Mouse (Mus musculus): ENCODE measurements around the gene Phospho2.
A peak's percentile ranks its signal among the peaks of the same experiment; 100 is the strongest.
"Not testable (repeated sequence)": the region's sequence is repeated elsewhere in the genome, so short reads cannot be mapped to it uniquely, and the experiment has no call there.

The Phospho2 gene

GRCm38 (mm10) chr2:69789429-69790069, at the start of gene Phospho2, which contains the start of gene Ccdc173:
Gene Phospho2 (plus strand): TSS chr2:69789623.
Gene Ccdc173 (minus strand): TSS chr2:69789575.
- Histone ChIP-seq H3K36me3 (ENCODE audit: control insufficient read depth, insufficient read depth, low read length, poor library complexity, severe bottlenecking) (peaks cover 2% of the 10 kb centered on the region; the same call in 1 of the 2 replicates), H3K27me3 (ENCODE audit: control insufficient read depth, insufficient read depth, low read length, poor library complexity, severe bottlenecking) (no peaks in the 10 kb centered on the region)
- DNase-seq (ENCODE audit: low read depth, low spot score), result peak; percentile 99

GRCm38 (mm10) chr2:69745091-69745490, 44.3 kb upstream of the Phospho2 start:
- H3K27me3 ChIP-seq (ENCODE audit: control insufficient read depth, insufficient read depth, low read length, poor library complexity, severe bottlenecking), result no peaks in the 10 kb centered on the region
- peaks cover 8% of the 10 kb centered on the region; the same call in 1 of the 2 replicates for H3K36me3 ChIP-seq (ENCODE audit: control insufficient read depth, insufficient read depth, low read length, poor library complexity, severe bottlenecking)
- DNase-seq (ENCODE audit: low read depth, low spot score), result peak; percentile 6

- DNase-seq (ENCODE audit: low read depth, low spot score), result no peak
- Histone ChIP-seq H3K36me3 (ENCODE audit: control insufficient read depth, insufficient read depth, low read length, poor library complexity, severe bottlenecking) (no peaks in the 10 kb centered on the region), H3K27me3 (ENCODE audit: control insufficient read depth, insufficient read depth, low read length, poor library complexity, severe bottlenecking) (no peaks in the 10 kb centered on the region)
Observed at GRCm38 (mm10) chr2:69760980-69761379, 28.4 kb upstream of the Phospho2 start.

DNA sequence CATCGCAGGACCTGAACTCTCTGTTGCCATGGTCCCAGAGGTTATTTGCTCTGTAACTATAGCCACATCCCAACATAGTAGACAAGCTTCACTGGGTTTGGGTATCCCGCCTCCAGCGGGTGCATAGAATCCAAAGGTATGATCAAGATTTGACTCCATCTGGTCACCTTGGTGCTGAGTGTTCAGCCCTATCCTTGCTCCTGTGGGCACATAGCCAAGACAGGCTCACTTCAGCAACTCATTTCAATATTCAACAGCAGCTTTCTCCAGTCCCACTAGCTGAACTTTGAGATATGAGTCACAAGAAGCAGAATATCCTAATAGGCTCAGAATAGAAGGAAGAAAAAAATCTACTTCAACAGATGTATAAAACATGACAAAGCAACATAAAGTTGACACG, 26.1 kb upstream of the Phospho2 start:
- DNase-seq (ENCODE audit: low read depth, low spot score), result no peak
- H3K36me3 ChIP-seq (ENCODE audit: control insufficient read depth, insufficient read depth, low read length, poor library complexity, severe bottlenecking), result no peaks in the 10 kb centered on the region
- H3K27me3 ChIP-seq (ENCODE audit: control insufficient read depth, insufficient read depth, low read length, poor library complexity, severe bottlenecking), result no peaks in the 10 kb centered on the region

DNA sequence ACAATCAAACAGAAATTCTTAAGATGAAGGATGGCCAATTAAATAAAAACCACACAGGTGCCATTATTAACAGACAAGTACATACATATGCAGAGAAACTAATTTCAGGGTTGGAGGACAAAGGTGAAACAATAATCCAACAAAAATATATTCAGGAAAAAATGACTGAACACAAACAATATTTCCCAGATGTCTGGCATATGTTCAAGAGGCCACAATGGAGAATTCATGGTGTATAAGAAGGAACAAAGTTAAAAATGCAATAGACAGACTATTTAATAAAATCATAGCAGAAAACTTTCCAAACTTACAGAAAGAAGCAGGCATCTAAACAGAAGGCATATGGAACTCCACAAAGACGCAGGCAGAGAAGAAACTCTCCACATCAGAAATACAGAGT, 24.7 kb upstream of the Phospho2 start:
- Histone ChIP-seq H3K27me3 (ENCODE audit: control insufficient read depth, insufficient read depth, low read length, poor library complexity, severe bottlenecking) (no peaks in the 10 kb centered on the region), H3K36me3 (ENCODE audit: control insufficient read depth, insufficient read depth, low read length, poor library complexity, severe bottlenecking) (no peaks in the 10 kb centered on the region)
- DNase-seq (ENCODE audit: low read depth, low spot score), result no peak

GRCm38 (mm10) chr2:69773331-69773730, 16.1 kb upstream of the Phospho2 start:
- no peak for DNase-seq (ENCODE audit: low read depth, low spot score)
- Histone ChIP-seq H3K36me3 (ENCODE audit: control insufficient read depth, insufficient read depth, low read length, poor library complexity, severe bottlenecking) (no peaks in the 10 kb centered on the region), H3K27me3 (ENCODE audit: control insufficient read depth, insufficient read depth, low read length, poor library complexity, severe bottlenecking) (no peaks in the 10 kb centered on the region)

DNA sequence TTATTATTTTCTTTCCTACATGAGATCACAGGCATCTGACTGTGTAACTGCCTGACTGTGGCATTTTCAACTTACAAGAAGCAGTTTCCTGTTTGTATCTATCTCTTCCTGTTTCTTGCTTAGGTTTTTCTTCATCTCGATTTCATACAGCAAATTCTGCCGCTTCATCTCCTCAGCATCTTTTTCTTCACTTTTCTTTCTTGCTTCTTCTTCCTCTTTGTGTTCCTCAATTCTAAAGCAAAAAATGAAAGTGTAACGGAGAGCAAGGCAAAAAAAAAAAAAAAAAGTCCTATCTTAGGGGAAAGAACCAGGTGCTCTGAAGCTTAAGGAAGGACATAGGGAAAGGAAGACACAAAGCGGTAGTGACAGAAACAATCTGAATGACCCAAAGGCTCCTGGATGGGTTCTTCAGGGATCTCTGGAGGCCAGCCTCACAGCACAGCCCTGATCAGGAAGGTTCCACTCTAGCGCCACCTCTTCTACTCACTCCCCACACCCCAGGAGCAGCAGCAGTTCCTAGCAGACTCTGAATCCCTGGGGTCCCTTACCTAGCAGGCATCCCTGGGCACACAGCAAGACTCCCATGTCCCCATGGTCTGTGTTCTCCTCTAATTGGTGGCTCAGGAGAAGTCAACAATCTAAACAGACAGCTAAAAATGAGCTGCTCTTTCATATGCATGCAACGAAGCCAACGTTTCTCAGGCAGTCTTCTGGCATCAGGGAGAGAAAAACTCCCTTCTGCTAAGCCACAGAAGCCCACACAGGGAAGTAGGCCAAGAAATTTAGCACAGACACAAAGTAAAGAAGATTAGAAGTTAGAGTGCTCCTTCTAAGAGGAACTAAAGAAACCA, 11.2 kb upstream of the Phospho2 start:
- Histone ChIP-seq H3K36me3 (ENCODE audit: control insufficient read depth, insufficient read depth, low read length, poor library complexity, severe bottlenecking) (no peaks in the 10 kb centered on the region), H3K27me3 (ENCODE audit: control insufficient read depth, insufficient read depth, low read length, poor library complexity, severe bottlenecking) (no peaks in the 10 kb centered on the region)
- peak; percentile 19 for DNase-seq (ENCODE audit: low read depth, low spot score)

DNA sequence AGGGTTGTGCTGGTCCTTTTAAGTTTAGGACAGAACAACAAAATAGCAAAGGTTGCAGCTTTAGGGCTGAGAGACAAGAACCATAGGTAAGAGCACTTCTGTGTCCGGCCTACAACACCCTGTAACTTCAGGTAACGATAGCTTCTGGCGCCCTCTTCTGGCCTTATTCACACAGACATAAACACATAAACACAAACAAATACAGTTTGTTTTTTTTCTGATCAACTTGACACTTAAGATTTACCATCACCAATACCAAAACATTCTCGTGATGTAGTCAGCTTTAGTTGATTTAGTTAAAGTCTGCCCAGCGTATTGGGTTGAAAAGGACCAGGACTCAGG, 10.6 kb upstream of the Phospho2 start:
- Histone ChIP-seq H3K27me3 (ENCODE audit: control insufficient read depth, insufficient read depth, low read length, poor library complexity, severe bottlenecking) (no peaks in the 10 kb centered on the region), H3K36me3 (ENCODE audit: control insufficient read depth, insufficient read depth, low read length, poor library complexity, severe bottlenecking) (no peaks in the 10 kb centered on the region)
- peak; percentile 75 for DNase-seq (ENCODE audit: low read depth, low spot score)

DNA sequence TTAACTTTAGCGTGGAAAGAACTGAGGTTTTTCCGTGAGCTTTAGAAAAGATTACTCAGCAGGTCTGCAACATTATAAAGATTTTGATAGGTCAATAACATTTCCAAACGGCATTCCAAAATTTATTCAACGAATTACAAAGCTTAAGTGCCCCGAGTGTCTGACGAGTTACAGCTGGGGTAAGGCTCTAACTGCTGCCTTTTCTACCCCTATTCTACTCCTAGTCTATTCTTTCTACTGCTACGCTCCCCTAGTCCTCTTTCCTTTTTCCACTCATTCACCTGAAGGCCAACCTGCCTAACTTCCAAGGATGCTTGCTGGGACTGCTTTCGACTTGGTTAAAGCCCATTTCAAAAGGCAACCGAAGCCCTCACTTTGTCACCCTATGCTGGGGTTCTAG, 449 bp upstream of the Phospho2 start:
- Histone ChIP-seq H3K27me3 (ENCODE audit: control insufficient read depth, insufficient read depth, low read length, poor library complexity, severe bottlenecking) (no peaks in the 10 kb centered on the region), H3K36me3 (ENCODE audit: control insufficient read depth, insufficient read depth, low read length, poor library complexity, severe bottlenecking) (peaks cover 2% of the 10 kb centered on the region; the same call in 1 of the 2 replicates)
- DNase-seq (ENCODE audit: low read depth, low spot score), result no peak

GRCm38 (mm10) chr2:69790285-69790684, 862 bp downstream of the Phospho2 start:
- no peaks in the 10 kb centered on the region for H3K27me3 ChIP-seq (ENCODE audit: control insufficient read depth, insufficient read depth, low read length, poor library complexity, severe bottlenecking)
- peak; percentile 88 for DNase-seq (ENCODE audit: low read depth, low spot score)
- H3K36me3 ChIP-seq (ENCODE audit: control insufficient read depth, insufficient read depth, low read length, poor library complexity, severe bottlenecking), result peaks cover 2% of the 10 kb centered on the region; the same call in 1 of the 2 replicates

DNA sequence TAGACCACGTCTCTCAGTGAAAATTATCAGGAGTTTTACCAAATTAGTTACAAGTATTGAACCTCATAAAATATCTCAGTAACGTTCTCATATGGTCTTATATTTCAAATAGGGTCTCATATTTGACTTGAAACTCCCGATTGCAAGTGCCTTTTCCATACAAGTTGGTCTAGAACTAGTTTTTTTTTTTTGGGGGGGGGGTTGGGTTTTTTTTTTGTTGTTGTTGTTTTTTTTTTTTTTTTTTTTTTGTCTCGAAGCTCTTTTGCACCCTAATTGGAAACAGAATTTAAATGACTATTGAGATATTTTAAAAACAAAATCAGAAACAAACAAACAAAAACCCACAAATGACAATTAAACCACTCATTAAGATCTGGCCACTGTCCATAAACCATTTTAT, 1.3 kb downstream of the Phospho2 start:
- H3K27me3 ChIP-seq (ENCODE audit: control insufficient read depth, insufficient read depth, low read length, poor library complexity, severe bottlenecking), result no peaks in the 10 kb centered on the region
- H3K36me3 ChIP-seq (ENCODE audit: control insufficient read depth, insufficient read depth, low read length, poor library complexity, severe bottlenecking), result peaks cover 2% of the 10 kb centered on the region; the same call in 1 of the 2 replicates
- no peak for DNase-seq (ENCODE audit: low read depth, low spot score)

DNA sequence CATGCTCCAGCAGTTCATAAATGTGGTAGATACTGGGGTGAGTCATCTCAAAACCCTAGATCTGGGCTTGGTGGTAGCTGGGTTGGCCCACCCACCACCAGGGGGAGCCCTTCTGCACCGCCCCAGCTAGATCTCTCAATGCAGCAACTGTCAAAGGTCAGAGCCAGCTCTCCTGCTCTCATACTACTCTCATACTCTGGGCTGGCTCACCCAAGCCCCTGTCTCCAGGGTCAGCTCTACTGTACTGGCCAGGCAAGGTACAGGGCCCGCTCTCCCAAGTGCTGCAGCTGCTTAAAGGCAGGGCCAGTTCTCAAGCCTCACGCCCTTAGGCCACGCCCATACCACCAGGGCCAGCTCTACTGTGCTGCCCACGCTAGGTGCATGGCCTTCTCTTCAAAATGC, 13.5 kb downstream of the Phospho2 start:
- DNase-seq (ENCODE audit: low read depth, low spot score), result peak; percentile 80
- Histone ChIP-seq H3K36me3 (ENCODE audit: control insufficient read depth, insufficient read depth, low read length, poor library complexity, severe bottlenecking) (no peaks in the 10 kb centered on the region), H3K27me3 (ENCODE audit: control insufficient read depth, insufficient read depth, low read length, poor library complexity, severe bottlenecking) (no peaks in the 10 kb centered on the region)

- Histone ChIP-seq H3K27me3 (ENCODE audit: control insufficient read depth, insufficient read depth, low read length, poor library complexity, severe bottlenecking) (no peaks in the 10 kb centered on the region), H3K36me3 (ENCODE audit: control insufficient read depth, insufficient read depth, low read length, poor library complexity, severe bottlenecking) (no peaks in the 10 kb centered on the region)
- no peak for DNase-seq (ENCODE audit: low read depth, low spot score)
Observed at GRCm38 (mm10) chr2:69803756-69804155, 14.3 kb downstream of the Phospho2 start.

DNA sequence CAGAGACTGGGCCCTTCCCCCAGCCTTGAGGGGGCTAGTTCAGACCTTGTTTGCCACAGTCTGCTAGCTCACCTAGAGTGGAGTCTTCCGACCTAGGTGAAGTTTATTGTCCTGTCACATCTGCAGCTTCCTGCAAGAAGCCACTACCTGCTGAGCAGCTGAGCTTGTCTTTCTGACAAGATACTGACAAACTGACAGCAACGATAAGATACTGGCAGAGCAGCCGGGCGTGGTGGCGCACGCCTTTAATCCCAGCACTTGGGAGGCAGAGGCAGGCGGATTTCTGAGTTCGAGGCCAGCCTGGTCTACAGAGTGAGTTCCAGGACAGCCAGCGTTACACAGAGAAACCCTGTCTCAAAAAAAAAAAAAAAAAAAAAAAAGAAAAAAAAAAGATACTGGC, 15.2 kb downstream of the Phospho2 start:
- not testable (repeated sequence) for H3K36me3 ChIP-seq (ENCODE audit: control insufficient read depth, insufficient read depth, low read length, poor library complexity, severe bottlenecking); DNase-seq (ENCODE audit: low read depth, low spot score); H3K27me3 ChIP-seq (ENCODE audit: control insufficient read depth, insufficient read depth, low read length, poor library complexity, severe bottlenecking)

GRCm38 (mm10) chr2:69810169-69810568, 20.7 kb downstream of the Phospho2 start:
- H3K27me3 ChIP-seq (ENCODE audit: control insufficient read depth, insufficient read depth, low read length, poor library complexity, severe bottlenecking), result no peaks in the 10 kb centered on the region
- no peaks in the 10 kb centered on the region for H3K36me3 ChIP-seq (ENCODE audit: control insufficient read depth, insufficient read depth, low read length, poor library complexity, severe bottlenecking)
- DNase-seq (ENCODE audit: low read depth, low spot score), result no peak
